Mouse (Mus musculus) forebrain, embryonic 10.5 days (tissue): ENCODE measurements at regions not wholly inside any gene's neighbourhood (a gene's known extent, or its start where the extent isn't known, plus 50 kb on each side); places are given as distances from the start of the nearest gene placed in this dataset.

Source experiments
- DNase-seq: peaks from one replicate; pipeline ENCODE4 v3.0.0-alpha.2; 2017; ENCODE audit warnings: low spot score; ENCODE audit errors: extremely low spot score
- H3K27ac ChIP-seq: fragments of 300-500 bp; sonication (generic); 2 replicates; pipeline ENCODE4 v1.5.1; 2016; ENCODE audit warnings: mild to moderate bottlenecking
- H3K27me3 ChIP-seq: fragments of 300-500 bp; sonication (generic); 2 replicates; pipeline ENCODE4 v1.6.1; 2016; ENCODE audit warnings: mild to moderate bottlenecking; ENCODE audit not compliant: poor library complexity, severe bottlenecking
- H3K36me3 ChIP-seq: fragments of 300-500 bp; sonication (generic); replicated peaks from 2 replicates; pipeline ENCODE4 v1.6.1; 2016; ENCODE audit warnings: mild to moderate bottlenecking, moderate library complexity
- H3K4me1 ChIP-seq: fragments of 300-500 bp; sonication (generic); 2 replicates; pipeline ENCODE4 v1.6.1; 2016
- H3K4me3 ChIP-seq: fragments of 300-500 bp; sonication (generic); 2 replicates; pipeline ENCODE4 v1.5.1; 2016; ENCODE audit warnings: mild to moderate bottlenecking, moderate library complexity
- H3K9me3 ChIP-seq: fragments of 300-500 bp; sonication (generic); 2 replicates; pipeline ENCODE4 v1.6.1; 2016; ENCODE audit warnings: mild to moderate bottlenecking, moderate library complexity
- WGBS: fragments of 180-500 bp; shearing (Covaris S2); methylation state at CpG from one replicate; pipeline ENCODE4 v1.1.7; 2016; 5-methylcytosine and 5-hydroxymethylcytosine counted together

DNA sequence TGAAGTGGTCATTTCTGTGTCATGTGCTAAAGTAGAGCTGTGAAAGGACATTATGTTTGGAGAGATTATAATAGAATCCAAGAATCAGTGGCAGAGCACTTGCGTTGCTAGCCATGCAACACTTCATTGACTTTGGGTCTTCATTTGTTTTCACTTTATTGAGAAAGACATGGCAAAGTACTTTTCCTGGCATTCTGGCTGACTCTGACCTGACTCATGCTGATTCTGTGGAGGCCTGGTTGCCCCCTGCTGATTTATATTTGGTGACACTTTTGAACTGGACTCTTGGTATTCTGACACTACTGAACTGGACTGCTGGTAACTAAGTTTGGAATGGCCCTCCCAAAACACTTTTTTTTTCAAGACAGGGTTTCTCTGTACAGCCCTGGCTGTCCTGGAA is 951.6 kb downstream of the Efnb2 start:
- H3K9me3 ChIP-seq = no peaks in the 10 kb centered on the region
- no peak overlapping the region for H3K27ac ChIP-seq
- H3K4me1 ChIP-seq = no peaks in the 10 kb centered on the region
- DNase-seq = no peak
- H3K36me3 ChIP-seq = no peaks in the 10 kb centered on the region
- H3K27me3 ChIP-seq = no peaks in the 10 kb centered on the region
- WGBS = 94% methylated on average over 1 of the region's 1 CpGs
- H3K4me3 ChIP-seq = no peak overlapping the region

DNA sequence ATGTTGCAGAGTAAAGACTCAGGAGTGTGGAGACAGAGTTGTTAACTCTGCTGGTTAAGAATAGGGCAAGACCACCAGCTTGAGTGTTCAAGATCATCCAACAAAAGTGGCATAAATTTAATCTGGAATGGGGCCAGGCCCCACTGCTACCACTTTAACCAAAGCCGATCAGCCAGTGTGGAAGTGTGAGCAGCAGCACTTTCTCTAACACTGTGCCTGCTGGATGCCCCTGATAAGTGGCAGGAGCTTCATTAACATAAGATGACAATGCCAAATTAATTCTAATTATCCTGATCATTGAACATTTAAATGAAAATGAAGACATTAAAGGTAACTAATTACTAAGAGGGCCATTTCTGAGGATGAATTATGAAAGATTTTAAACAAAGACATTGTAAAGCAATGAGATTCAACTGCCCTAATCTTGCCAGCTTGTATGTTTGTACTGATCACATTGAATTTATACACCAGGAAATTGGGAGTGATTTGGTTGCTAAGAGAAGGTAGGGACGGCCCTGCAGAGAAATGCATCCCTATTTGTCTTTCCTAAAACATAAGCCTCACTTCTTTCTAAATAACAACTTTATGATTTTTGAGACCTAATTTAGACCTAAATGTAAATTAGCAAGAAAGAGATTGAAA is 969.6 kb downstream of the Efnb2 start:
- H3K4me1 ChIP-seq = no peaks in the 10 kb centered on the region
- H3K27me3 ChIP-seq = no peaks in the 10 kb centered on the region

DNA sequence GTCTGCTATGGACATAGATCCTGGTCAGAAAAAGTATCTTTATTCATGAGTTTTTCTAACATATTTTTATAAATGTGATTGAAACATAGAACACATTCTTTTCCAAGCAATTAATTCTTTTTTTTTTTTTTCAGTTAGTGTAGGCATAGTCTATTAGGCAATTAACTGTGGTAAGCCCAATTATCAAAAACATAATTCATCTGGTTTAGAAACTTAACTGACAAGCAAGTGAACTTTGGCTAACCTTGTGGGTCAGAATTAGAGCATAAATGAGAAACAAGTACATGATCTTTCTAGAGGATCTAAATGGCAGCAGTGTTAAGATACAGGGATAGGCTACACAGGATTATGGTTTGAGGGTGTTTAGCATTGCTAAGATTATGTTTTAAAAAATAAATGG is 1007.2 kb downstream of the Efnb2 start:
- Histone ChIP-seq H3K9me3 (no peaks in the 10 kb centered on the region), H3K36me3 (no peaks in the 10 kb centered on the region), H3K4me1 (no peaks in the 10 kb centered on the region), H3K27me3 (no peaks in the 10 kb centered on the region), H3K27ac (no peak overlapping the region), H3K4me3 (no peak overlapping the region)
- no peak for DNase-seq

More for the DNA sequence above, 969.6 kb downstream of the Efnb2 start:
- DNase-seq = no peak
- Histone ChIP-seq H3K36me3 (no peaks in the 10 kb centered on the region), H3K27ac (no peak overlapping the region), H3K4me3 (no peak overlapping the region), H3K9me3 (no peaks in the 10 kb centered on the region)
- WGBS = 88% methylated on average over 2 of the region's 2 CpGs
